Mouse (Mus musculus) midbrain, embryonic 12.5 days (tissue): ENCODE results near the gene Diablo. TPM values are rescaled to one million over a fixed set of nuclear protein-coding genes. Genes with fewer than 3 reads are reported as not detected.
A peak's percentile ranks its signal among the peaks of the same experiment; 100 is the strongest.
"Not testable (repeated sequence)": the region's sequence is repeated elsewhere in the genome, so short reads cannot be mapped to it uniquely, and the experiment has no call there.

Experiments
- ATAC-seq: fragments of 200-750 bp; cut with Nextera tagmentation; 2 replicates; pipeline ENCODE4 v1.8.0; 2017; ENCODE audit warnings: low read depth, moderate TSS enrichment, moderate library complexity; ENCODE audit not compliant: low FRiP score
- H3K27ac ChIP-seq: fragments of 300-500 bp; sonication (generic); replicated peaks from 2 replicates; pipeline ENCODE4 v1.5.1; 2016; ENCODE audit warnings: mild to moderate bottlenecking
- H3K27me3 ChIP-seq: fragments of 300-500 bp; sonication (generic); 2 replicates; pipeline ENCODE4 v1.6.1; 2016; ENCODE audit warnings: mild to moderate bottlenecking
- H3K36me3 ChIP-seq: fragments of 300-500 bp; sonication (generic); 2 replicates; pipeline ENCODE4 v1.6.1; 2016
- H3K4me1 ChIP-seq: fragments of 300-500 bp; sonication (generic); 2 replicates; pipeline ENCODE4 v1.6.1; 2016
- H3K4me2 ChIP-seq: fragments of 300-500 bp; sonication (generic); replicated peaks from 2 replicates; pipeline ENCODE4 v1.6.1; 2016; ENCODE audit warnings: mild to moderate bottlenecking, moderate library complexity
- H3K4me3 ChIP-seq: fragments of 300-500 bp; sonication (generic); 2 replicates; pipeline ENCODE4 v1.5.1; 2016; ENCODE audit warnings: mild to moderate bottlenecking
- H3K9ac ChIP-seq: fragments of 300-500 bp; sonication (generic); replicated peaks from 2 replicates; pipeline ENCODE4 v1.6.1; 2016; ENCODE audit warnings: mild to moderate bottlenecking, moderate library complexity
- H3K9me3 ChIP-seq: fragments of 300-500 bp; sonication (generic); 2 replicates; pipeline ENCODE4 v1.6.1; 2016; ENCODE audit warnings: mild to moderate bottlenecking
- WGBS: fragments of 180-500 bp; shearing (Covaris S2); methylation state at CpG from one replicate; pipeline ENCODE4 v1.1.7; 2016; 5-methylcytosine and 5-hydroxymethylcytosine counted together
- polyA plus RNA-seq: library from polyadenylated mRNA; unstranded; fragments of >200 nt; fragmentation: Nextera tagmentation; extraction: Ambion mirVana; gene quantifications from 2 replicates; pipeline ENCODE4 v1.2.1, GENCODE M21; 2016

The Diablo gene
- polyA plus RNA-seq, 1 experiment from 2014 or later = 145 TPM

DNA sequence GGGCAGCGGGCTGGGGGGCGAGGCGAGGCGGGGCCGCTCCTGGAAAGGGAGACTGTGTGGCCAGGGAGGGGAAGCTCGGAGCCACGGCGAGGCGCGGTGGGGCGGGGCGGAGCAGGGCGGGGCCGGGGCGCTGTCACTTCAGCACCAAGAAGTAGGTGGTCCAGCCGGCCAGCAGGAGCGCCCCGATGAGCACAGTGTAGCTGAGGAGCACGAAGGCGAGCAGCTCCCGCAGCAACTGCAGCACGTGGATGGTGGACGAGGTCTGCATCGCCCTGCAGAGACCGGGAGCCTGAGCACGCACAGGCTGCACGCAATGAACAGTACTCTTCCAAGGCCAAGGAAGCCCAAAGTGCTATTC, 396 bp upstream of the Diablo start:
- WGBS = under 1% methylated on average over 27 of the region's 27 CpGs
- peaks cover 31% of the 10 kb centered on the region for H3K4me1 ChIP-seq
- peak overlapping the region; percentile 57 for H3K27ac ChIP-seq
- peak overlapping the region; percentile 91 for H3K4me3 ChIP-seq
- H3K36me3 ChIP-seq = peaks cover 30% of the 10 kb centered on the region
- peak overlapping the region; percentile 52 for H3K9ac ChIP-seq
- no peaks in the 10 kb centered on the region for H3K9me3 ChIP-seq
- H3K27me3 ChIP-seq = peaks cover 6% of the 10 kb centered on the region; the same call in 1 of the 2 replicates
- peak; percentile 95 for ATAC-seq
- H3K4me2 ChIP-seq = peak overlapping the region; percentile 92

- Histone ChIP-seq H3K9me3 (no peaks in the 10 kb centered on the region), H3K4me1 (peaks cover 31% of the 10 kb centered on the region), H3K27me3 (peaks cover 6% of the 10 kb centered on the region; the same call in 1 of the 2 replicates), H3K27ac (no peak overlapping the region), H3K36me3 (peaks cover 26% of the 10 kb centered on the region), H3K4me2 (no peak overlapping the region), H3K9ac (no peak overlapping the region), H3K4me3 (no peak overlapping the region)
- no peak for ATAC-seq
- WGBS = 95% methylated on average over 1 of the region's 1 CpGs
Measured at GRCm38 (mm10) chr5:123522166-123522565, 1.8 kb downstream of the Diablo start.

DNA sequence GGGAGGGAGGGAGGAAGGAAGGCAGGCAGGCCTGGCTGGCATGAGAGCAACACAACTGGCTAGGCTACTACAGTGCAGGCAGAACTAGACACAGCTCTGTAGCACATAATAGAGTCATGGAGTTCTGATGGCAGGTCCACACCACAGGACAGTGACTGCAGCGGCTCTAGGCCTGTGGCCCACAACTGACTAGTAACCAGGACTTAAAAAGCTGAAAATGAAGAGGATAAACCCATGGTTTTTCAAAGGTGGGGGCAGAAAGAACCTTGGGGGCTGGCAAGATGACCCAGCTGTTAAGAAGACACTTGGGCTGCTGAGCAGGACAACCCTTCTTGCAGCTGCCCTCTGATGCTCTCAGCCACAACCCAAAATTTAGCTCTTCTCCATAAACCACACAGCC, 2.4 kb downstream of the Diablo start:
- Histone ChIP-seq H3K4me1 (peaks cover 31% of the 10 kb centered on the region), H3K9me3 (no peaks in the 10 kb centered on the region), H3K27ac (no peak overlapping the region), H3K9ac (no peak overlapping the region), H3K4me2 (no peak overlapping the region), H3K4me3 (no peak overlapping the region), H3K27me3 (peaks cover 6% of the 10 kb centered on the region; the same call in 1 of the 2 replicates), H3K36me3 (peaks cover 32% of the 10 kb centered on the region)
- WGBS = 93% methylated on average over 1 of the region's 1 CpGs
- ATAC-seq = no peak

DNA sequence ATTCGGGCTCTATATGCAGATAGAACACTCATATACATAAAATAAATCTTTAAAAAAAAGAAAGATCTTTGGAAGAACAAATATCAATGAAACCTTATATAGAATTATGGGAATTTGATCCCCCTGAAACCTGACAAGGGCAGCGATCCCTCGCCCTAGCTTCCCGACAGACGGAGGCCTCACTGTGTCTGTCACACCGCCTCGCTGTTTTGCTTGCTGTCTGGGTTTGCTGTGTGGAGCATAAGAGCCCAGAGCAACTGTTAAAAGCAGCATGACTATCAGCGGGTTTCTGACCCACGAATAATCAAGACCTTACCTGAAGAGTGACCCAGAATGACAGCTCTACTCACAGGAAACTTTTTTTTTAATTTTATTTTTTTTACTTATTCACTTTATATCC, 3.3 kb downstream of the Diablo start:
- Histone ChIP-seq H3K9me3 (no peaks in the 10 kb centered on the region), H3K36me3 (peaks cover 41% of the 10 kb centered on the region), H3K4me3 (no peak overlapping the region), H3K27me3 (peaks cover 6% of the 10 kb centered on the region; the same call in 1 of the 2 replicates), H3K27ac (no peak overlapping the region), H3K4me1 (peaks cover 31% of the 10 kb centered on the region), H3K4me2 (no peak overlapping the region), H3K9ac (no peak overlapping the region)
- no peak for ATAC-seq
- WGBS = 91% methylated on average over 9 of the region's 9 CpGs

DNA sequence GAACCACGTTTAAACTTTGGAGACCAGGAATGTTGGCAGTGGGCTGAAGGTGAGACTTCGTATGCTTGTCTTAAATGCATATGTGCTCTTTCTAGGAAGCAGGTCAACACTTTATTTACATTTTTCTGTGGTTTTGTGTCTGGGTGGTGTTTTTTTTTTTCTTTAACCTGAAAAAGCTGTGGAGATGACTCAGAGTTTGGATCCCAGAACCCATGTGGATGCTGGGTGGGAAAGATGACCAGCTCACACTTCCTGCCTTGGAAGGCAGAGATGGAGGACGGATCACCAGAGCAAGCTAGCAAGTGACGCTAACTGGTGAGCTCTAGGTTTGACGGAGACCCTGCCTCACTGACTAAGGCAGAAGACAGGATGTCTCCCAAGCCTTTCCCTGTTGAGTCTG, 9.1 kb downstream of the Diablo start:
- H3K4me1 ChIP-seq = no peaks in the 10 kb centered on the region
- no peak overlapping the region for H3K4me3 ChIP-seq
- WGBS = 90% methylated on average over 5 of the region's 5 CpGs

GRCm38 (mm10) chr5:123512102-123512501, 11.9 kb downstream of the Diablo start:
- ATAC-seq = no peak
- Histone ChIP-seq H3K27ac (no peak overlapping the region), H3K27me3 (peaks cover 14% of the 10 kb centered on the region), H3K4me3 (no peak overlapping the region), H3K9me3 (no peaks in the 10 kb centered on the region), H3K4me1 (peaks cover 12% of the 10 kb centered on the region), H3K4me2 (no peak overlapping the region), H3K9ac (no peak overlapping the region), H3K36me3 (peaks cover 46% of the 10 kb centered on the region)
- 80% methylated on average over 3 of the region's 3 CpGs for WGBS

More for the DNA sequence above, 9.1 kb downstream of the Diablo start:
- H3K27me3 ChIP-seq = 0 out of 2 replicates have a peak, but pooled peaks cover 5% of the 10 kb centered on the region
- H3K27ac ChIP-seq = no peak overlapping the region
- ATAC-seq = no peak
- H3K4me2 ChIP-seq = no peak overlapping the region
- no peak overlapping the region for H3K9ac ChIP-seq
- no peaks in the 10 kb centered on the region for H3K9me3 ChIP-seq
- H3K36me3 ChIP-seq = peaks cover 68% of the 10 kb centered on the region

- not testable (repeated sequence) for H3K4me3 ChIP-seq, H3K4me2 ChIP-seq, H3K9me3 ChIP-seq, ATAC-seq, H3K27ac ChIP-seq, H3K9ac ChIP-seq
- 71% methylated on average over 3 of the region's 3 CpGs for WGBS
- Histone ChIP-seq H3K36me3 (peaks cover 39% of the 10 kb centered on the region), H3K4me1 (peaks cover 12% of the 10 kb centered on the region), H3K27me3 (peaks cover 20% of the 10 kb centered on the region)
Measured at GRCm38 (mm10) chr5:123511426-123511825, 12.6 kb downstream of the Diablo start.

- peaks cover 26% of the 10 kb centered on the region for H3K36me3 ChIP-seq
- no peak for ATAC-seq
- no peaks in the 10 kb centered on the region for H3K9me3 ChIP-seq
- H3K9ac ChIP-seq = no peak within 1 kb of the TSS
- H3K27me3 ChIP-seq = peaks cover 21% of the 10 kb centered on the region
- peaks cover 12% of the 10 kb centered on the region for H3K4me1 ChIP-seq
- H3K27ac ChIP-seq = no peak within 1 kb of the TSS
- H3K4me2 ChIP-seq = peak within 1 kb of the TSS; percentile 88
- no peak within 1 kb of the TSS; the same call in 1 of the 2 replicates for H3K4me3 ChIP-seq
- 89% methylated on average over 5 of the region's 5 CpGs for WGBS
Measured at GRCm38 (mm10) chr5:123510160-123510559, 13.8 kb downstream of the Diablo start, which contains the start of gene B3gnt4. TSS of gene B3gnt4 (plus strand) at chr5:123510460.

DNA sequence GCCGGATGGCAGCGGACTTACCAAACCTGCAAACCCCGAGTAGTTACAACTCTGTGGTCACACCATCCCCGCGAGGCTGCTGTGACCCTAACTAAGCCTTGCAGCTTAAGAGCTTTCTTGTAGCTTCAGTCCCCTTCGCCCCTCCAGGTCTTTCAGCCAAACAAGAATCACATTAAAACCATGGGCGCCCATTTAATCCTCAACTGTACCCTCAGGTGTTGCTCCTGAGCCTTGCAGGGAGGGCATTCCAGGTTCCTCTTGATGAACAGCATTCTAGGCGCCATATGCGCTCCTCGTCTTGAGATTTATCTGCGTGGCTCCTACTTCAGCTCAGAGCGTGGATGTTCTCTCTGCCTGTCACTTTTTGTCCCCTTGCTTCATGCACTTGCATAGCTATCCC, 15.1 kb downstream of the Diablo start:
- H3K4me3 ChIP-seq = peak overlapping the region; percentile 72
- peaks cover 12% of the 10 kb centered on the region for H3K4me1 ChIP-seq
- no peaks in the 10 kb centered on the region for H3K9me3 ChIP-seq
- H3K27ac ChIP-seq = no peak overlapping the region
- no peak for ATAC-seq
- peaks cover 19% of the 10 kb centered on the region for H3K36me3 ChIP-seq
- peak overlapping the region; percentile 69 for H3K9ac ChIP-seq
- peak overlapping the region; percentile 88 for H3K4me2 ChIP-seq
- WGBS = 8% methylated on average over 12 of the region's 12 CpGs
- peaks cover 29% of the 10 kb centered on the region for H3K27me3 ChIP-seq

GRCm38 (mm10) chr5:123507936-123508723, 15.8 kb downstream of the Diablo start:
- H3K9ac ChIP-seq = peak overlapping the region; percentile 69
- peak overlapping the region; percentile 72 for H3K4me3 ChIP-seq
- H3K36me3 ChIP-seq = peaks cover 19% of the 10 kb centered on the region
- ATAC-seq = peak; percentile 86
- 2% methylated on average over 59 of the region's 59 CpGs for WGBS
- H3K4me1 ChIP-seq = peaks cover 12% of the 10 kb centered on the region
- peak overlapping the region; percentile 88 for H3K4me2 ChIP-seq
- peaks cover 33% of the 10 kb centered on the region for H3K27me3 ChIP-seq
- no peaks in the 10 kb centered on the region for H3K9me3 ChIP-seq
- H3K27ac ChIP-seq = no peak overlapping the region

- no peak overlapping the region for H3K9ac ChIP-seq
- H3K27me3 ChIP-seq = peaks cover 27% of the 10 kb centered on the region
- H3K4me2 ChIP-seq = no peak overlapping the region
- H3K27ac ChIP-seq = no peak overlapping the region
- no peak overlapping the region for H3K4me3 ChIP-seq
- no peaks in the 10 kb centered on the region for H3K36me3 ChIP-seq
- 83% methylated on average over 4 of the region's 4 CpGs for WGBS
- ATAC-seq = no peak
- H3K9me3 ChIP-seq = no peaks in the 10 kb centered on the region
- peaks cover 6% of the 10 kb centered on the region; the same call in 1 of the 2 replicates for H3K4me1 ChIP-seq
Measured at GRCm38 (mm10) chr5:123501973-123502372, 22.0 kb downstream of the Diablo start.

DNA sequence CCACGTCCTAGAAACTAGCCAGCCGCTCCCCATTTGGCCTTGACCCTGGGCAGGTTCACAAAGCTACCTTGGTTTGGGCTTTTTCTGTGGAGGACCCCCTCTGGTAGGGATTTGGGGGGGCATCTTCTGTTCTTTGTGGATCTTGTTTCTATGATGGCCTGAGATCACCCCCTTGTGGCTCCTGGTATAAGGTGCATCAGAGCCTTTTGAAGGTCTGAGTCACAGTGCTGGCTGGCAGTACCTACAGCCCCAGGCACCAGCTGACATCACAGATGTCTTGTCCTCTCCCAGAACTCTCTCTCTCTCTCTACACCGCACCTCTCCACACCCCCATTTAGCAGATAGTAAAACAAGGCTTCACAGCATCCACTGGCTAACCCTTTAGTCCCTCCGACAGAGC, 24.3 kb downstream of the Diablo start:
- Histone ChIP-seq H3K4me3 (no peak overlapping the region), H3K36me3 (no peaks in the 10 kb centered on the region), H3K27me3 (peaks cover 19% of the 10 kb centered on the region; the same call in 1 of the 2 replicates), H3K9me3 (no peaks in the 10 kb centered on the region), H3K4me1 (peaks cover 6% of the 10 kb centered on the region; the same call in 1 of the 2 replicates), H3K4me2 (no peak overlapping the region), H3K9ac (no peak overlapping the region), H3K27ac (no peak overlapping the region)
- ATAC-seq = no peak
- 41% methylated on average over 4 of the region's 4 CpGs for WGBS
